8 mouse cellular contexts compared by ENCODE assay signal in genomic region chr13:35947354-35948000, GRCm38 (mm10). TPM values are rescaled to one million over a fixed set of nuclear protein-coding genes. Genes with fewer than 3 reads are reported as not detected.
A peak's percentile ranks its signal among the peaks of the same experiment; 100 is the strongest.
DNase-seq lines count a peak whose midpoint lies in the region; ATAC-seq lines count a peak whose summit lies in the region.

No protein-coding gene starts in this region.

- H3K27me3 ChIP-seq in forebrain, embryonic 14.5 days (replicated peaks; ENCODE audit: control insufficient read depth, insufficient read depth, low read length): no peaks in the 10 kb centered on the region
- H3K27me3 ChIP-seq in midbrain, embryonic 10.5 days (ENCODE audit: low read depth, poor library complexity, severe bottlenecking): no peaks in the 10 kb centered on the region; the same call in 1 of the 2 replicates

- DNase-seq in T-cell, adult 2 months (ENCODE audit: low spot score): peak; percentile 33
- peak; percentile 58 for DNase-seq in cerebellum, adult 11 months
- DNase-seq in forebrain, embryonic 14.5 days (ENCODE audit: low spot score): peak; percentile 90
- peak; percentile 72 to 82 for DNase-seq in heart, postnatal 36 days
- DNase-seq in layer of hippocampus, postnatal 36 days: peak; percentile 64 to 68
- peak; percentile 72 for DNase-seq in midbrain, embryonic 10.5 days (ENCODE audit: low spot score)
- DNase-seq in right cerebral cortex, postnatal 36 days (ENCODE audit: low spot score in 2 of 2): peak; percentile 56 to 65

- no peaks in the 10 kb centered on the region for H3K36me3 ChIP-seq in forebrain, embryonic 14.5 days (ENCODE audit: control insufficient read depth, insufficient read depth, low read length)
- H3K36me3 ChIP-seq in midbrain, embryonic 10.5 days: no peaks in the 10 kb centered on the region

- H3K4me1 ChIP-seq in forebrain, embryonic 14.5 days (ENCODE audit: control insufficient read depth, insufficient read depth, low read length): no peaks in the 10 kb centered on the region
- H3K4me1 ChIP-seq in midbrain, embryonic 10.5 days: no peaks in the 10 kb centered on the region

- no peak overlapping the region for H3K27ac ChIP-seq in forebrain, embryonic 14.5 days (ENCODE audit: low read depth, low read length)
- H3K27ac ChIP-seq in midbrain, embryonic 10.5 days (replicated peaks): no peak overlapping the region

- ATAC-seq in forebrain, embryonic 14.5 days: peak; percentile 54
- no peak for ATAC-seq in inflammation-experienced regulatory T-cells, adult 6 months

- no peak overlapping the region for H3K9ac ChIP-seq in forebrain, embryonic 14.5 days (ENCODE audit: low read length)

- no peak overlapping the region for H3K4me2 ChIP-seq in forebrain, embryonic 14.5 days (ENCODE audit: low read length)

- H3K9me3 ChIP-seq in forebrain, embryonic 14.5 days (replicated peaks; ENCODE audit: control insufficient read depth, low read length): no peaks in the 10 kb centered on the region
- no peaks in the 10 kb centered on the region for H3K9me3 ChIP-seq in midbrain, embryonic 10.5 days (replicated peaks)

- WGBS in forebrain, embryonic 14.5 days: 25% methylated on average over 14 of the region's 14 CpGs
- 25% methylated on average over 14 of the region's 14 CpGs for WGBS in midbrain, embryonic 10.5 days

- intact Hi-C loops in heart, postnatal 36 days (cut with DNase I): loop anchor here (1.0 to 10.0 kb wide), 5 partner anchors 61 to 916 kb away; no protein-coding TSS in a partner anchor

- H3K4me3 ChIP-seq in forebrain, embryonic 14.5 days (ENCODE audit: low read depth, low read length): no peak overlapping the region
- no peak overlapping the region for H3K4me3 ChIP-seq in midbrain, embryonic 10.5 days

RNA-seq across cellular contexts. Expression of gene Ppp1r3g, which starts 11.2 kb away (rescaled TPM):
- 0.59 and 0.76 TPM in 2 replicates for polyA plus RNA-seq in forebrain, embryonic 14.5 days (2014; fragmentation: Nextera tagmentation; extraction: Ambion mirVana)
- under 1 TPM; 0.35 to 0.78 TPM for total RNA-seq in heart, postnatal 36 days (2021)
- 10 to 100 TPM; 10.7 to 13.6 TPM for total RNA-seq in layer of hippocampus, postnatal 36 days (2021)
- polyA plus RNA-seq in midbrain, embryonic 10.5 days (2016; fragmentation: Nextera tagmentation; extraction: Ambion mirVana): 3.3 and 3.7 TPM in 2 replicates
- polyA plus RNA-seq in inflammation-experienced regulatory T-cells, adult 6 months (2017; shearing (Covaris generic)): under 1 TPM in 1 of 3 experiments, not detected in 2; 0.19 TPM

RNA-seq across cellular contexts. Expression of gene Rpp40, which starts 41.3 kb away (rescaled TPM):
- 7.8 and 9.2 TPM in 2 replicates for polyA plus RNA-seq in forebrain, embryonic 14.5 days (2014; fragmentation: Nextera tagmentation; extraction: Ambion mirVana)
- 1 to 10 TPM; 5.5 to 7.0 TPM for total RNA-seq in heart, postnatal 36 days (2021)
- total RNA-seq in layer of hippocampus, postnatal 36 days (2021): 1 to 10 TPM; 6.2 to 9.1 TPM
- 21.8 and 25.6 TPM in 2 replicates for polyA plus RNA-seq in midbrain, embryonic 10.5 days (2016; fragmentation: Nextera tagmentation; extraction: Ambion mirVana)
- 1 to 10 TPM; 4.9 to 8.5 (median 8.0) TPM for polyA plus RNA-seq in inflammation-experienced regulatory T-cells, adult 6 months (2017; shearing (Covaris generic))

Comparison
In these comparisons a context has a peak if more than half of its experiments do, and no peak if none do; other contexts are left out.
1. DNase-seq: peak in every context shown above with its lines; median percentile 90 in forebrain, embryonic 14.5 days; 77 in heart, postnatal 36 days; 72 in midbrain, embryonic 10.5 days; 66 in layer of hippocampus, postnatal 36 days; 60 in right cerebral cortex, postnatal 36 days; 58 in cerebellum, adult 11 months; 33 in T-cell, adult 2 months.